Mouse (Mus musculus) heart, postnatal 0 days (tissue): ENCODE measurements around the gene Pnpo.

Experiments used
- CTCF ChIP-seq: IDR thresholded peaks from 2 replicates; pipeline ENCODE4 v1.5.1; 2016; ENCODE audit warnings: antibody characterized with exemption, control low read depth, low read depth
- EP300 ChIP-seq: IDR thresholded peaks from 2 replicates; pipeline ENCODE4 v1.6.1; 2016; ENCODE audit warnings: antibody characterized with exemption, low read depth

- TF ChIP-seq CTCF (no peak), EP300 (no peak)
These were observed 1.2 kb upstream of the Pnpo start for GRCm38 (mm10) chr11:96944844-96945580.
